Mouse (Mus musculus): ENCODE results near the gene Ifi202b. TPM values are rescaled to one million over a fixed set of nuclear protein-coding genes. Genes with fewer than 3 reads are reported as not detected.
"Not testable (repeated sequence)": the region's sequence is repeated elsewhere in the genome, so short reads cannot be mapped to it uniquely, and the experiment has no call there.

The Ifi202b gene
- polyA plus RNA-seq, 1 experiment from 2014 or later = not detected

- not testable (repeated sequence) for H3K36me3 ChIP-seq (ENCODE audit: control insufficient read depth, insufficient read depth, low read length); H3K4me1 ChIP-seq (ENCODE audit: control insufficient read depth, insufficient read depth, low read length); H3K9me3 ChIP-seq (replicated peaks; ENCODE audit: control insufficient read depth, low read length); H3K27me3 ChIP-seq (ENCODE audit: control insufficient read depth, insufficient read depth, low read length); H3K4me3 ChIP-seq (ENCODE audit: low read depth, low read length); ATAC-seq (replicated peaks; ENCODE audit: insufficient number of reproducible peaks, low FRiP score, low TSS enrichment); H3K4me2 ChIP-seq; H3K9ac ChIP-seq (ENCODE audit: low read depth, low read length); H3K27ac ChIP-seq (ENCODE audit: low read depth, low read length)
- 61% methylated on average over 2 of the region's 3 CpGs for WGBS (ENCODE audit: insufficient replicate concordance)
Observed at GRCm38 (mm10) chr1:173919279-173919678, 63.3 kb downstream of the Ifi202b start.

- ATAC-seq (replicated peaks; ENCODE audit: insufficient number of reproducible peaks, low FRiP score, low TSS enrichment) = no peak
- no peaks in the 10 kb centered on the region for H3K36me3 ChIP-seq (ENCODE audit: control insufficient read depth, insufficient read depth, low read length)
- 77% methylated on average over 2 of the region's 2 CpGs for WGBS (ENCODE audit: insufficient replicate concordance)
- no peak overlapping the region for H3K4me2 ChIP-seq
- no peak overlapping the region for H3K27ac ChIP-seq (ENCODE audit: low read depth, low read length)
- H3K4me1 ChIP-seq (ENCODE audit: control insufficient read depth, insufficient read depth, low read length) = no peaks in the 10 kb centered on the region
- no peak overlapping the region for H3K9ac ChIP-seq (ENCODE audit: low read depth, low read length)
- H3K4me3 ChIP-seq (ENCODE audit: low read depth, low read length) = no peak overlapping the region
- H3K27me3 ChIP-seq (ENCODE audit: control insufficient read depth, insufficient read depth, low read length) = no peaks in the 10 kb centered on the region
- H3K9me3 ChIP-seq (replicated peaks; ENCODE audit: control insufficient read depth, low read length) = no peaks in the 10 kb centered on the region
Observed at GRCm38 (mm10) chr1:173914559-173914958, 68.0 kb downstream of the Ifi202b start.

DNA sequence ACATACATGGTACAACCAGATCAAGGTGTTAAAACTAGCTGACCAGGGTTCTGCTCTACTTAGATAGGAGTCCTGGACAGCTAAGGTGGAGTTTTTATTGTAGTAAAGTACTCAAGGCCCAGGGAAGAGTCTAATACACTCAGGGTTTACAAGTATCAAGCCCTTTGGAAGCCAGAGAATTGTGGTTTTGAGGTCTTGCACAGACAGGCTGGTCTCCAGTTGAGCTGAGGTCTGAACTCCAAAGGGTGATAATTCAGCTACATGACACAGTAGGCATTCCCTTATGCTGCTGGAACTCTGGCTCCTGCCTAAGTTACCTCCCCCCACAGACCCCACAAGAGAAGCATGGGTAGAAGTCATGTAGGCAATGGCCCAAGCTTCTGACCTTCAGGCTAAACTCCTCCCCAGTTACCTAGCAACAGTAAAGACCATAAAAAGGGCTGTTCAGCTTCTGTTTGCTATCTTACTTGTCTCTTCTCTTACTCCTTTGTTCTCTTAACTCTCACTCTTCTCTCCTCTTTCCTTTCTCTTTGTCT is 69.2 kb downstream of the Ifi202b start:
- H3K4me1 ChIP-seq (ENCODE audit: control insufficient read depth, insufficient read depth, low read length); H3K4me2 ChIP-seq; ATAC-seq (replicated peaks; ENCODE audit: insufficient number of reproducible peaks, low FRiP score, low TSS enrichment); H3K27ac ChIP-seq (ENCODE audit: low read depth, low read length); H3K4me3 ChIP-seq (ENCODE audit: low read depth, low read length); H3K36me3 ChIP-seq (ENCODE audit: control insufficient read depth, insufficient read depth, low read length); H3K27me3 ChIP-seq (ENCODE audit: control insufficient read depth, insufficient read depth, low read length); H3K9me3 ChIP-seq (replicated peaks; ENCODE audit: control insufficient read depth, low read length); H3K9ac ChIP-seq (ENCODE audit: low read depth, low read length): not testable (repeated sequence)

Other genes with a start within 250 kb of the Ifi202b start
- gene Ifi207, start 241.0 kb downstream of the Ifi202b start, polyA plus RNA-seq (2014; fragmentation: Nextera tagmentation; extraction: Ambion mirVana) = 0.14 and 0.44 TPM in 2 replicates
- 0.42 and 0.89 TPM in 2 replicates for gene Ifi204, start 215.8 kb downstream of the Ifi202b start, polyA plus RNA-seq (2014; fragmentation: Nextera tagmentation; extraction: Ambion mirVana)
- 3.1 TPM in 2 replicates for gene Ifi211, start 69.7 kb downstream of the Ifi202b start, polyA plus RNA-seq (2014; fragmentation: Nextera tagmentation; extraction: Ambion mirVana)
- gene Mndal, start 40.3 kb downstream of the Ifi202b start, polyA plus RNA-seq (2014; fragmentation: Nextera tagmentation; extraction: Ambion mirVana) = 2.7 and 3.7 TPM in 2 replicates
- 0.31 TPM in 1 of 2 replicates, not detected in the other for gene Ifi203, start 40.1 kb downstream of the Ifi202b start, polyA plus RNA-seq (2014; fragmentation: Nextera tagmentation; extraction: Ambion mirVana)
- gene Ifi205, start 49.1 kb upstream of the Ifi202b start, polyA plus RNA-seq (2014; fragmentation: Nextera tagmentation; extraction: Ambion mirVana) = 2.4 and 3.1 TPM in 2 replicates
- gene Olfr433, start 58.0 kb upstream of the Ifi202b start, polyA plus RNA-seq (2014; fragmentation: Nextera tagmentation; extraction: Ambion mirVana) = 0.08 TPM in 1 of 2 replicates, not detected in the other
- gene Olfr432, start 66.5 kb upstream of the Ifi202b start, polyA plus RNA-seq (2014; fragmentation: Nextera tagmentation; extraction: Ambion mirVana) = not detected in 2 replicates
- gene Olfr430, start 83.9 kb upstream of the Ifi202b start, polyA plus RNA-seq (2014; fragmentation: Nextera tagmentation; extraction: Ambion mirVana) = not detected in 2 replicates
- not detected in 2 replicates for gene Olfr429, start 101.6 kb upstream of the Ifi202b start, polyA plus RNA-seq (2014; fragmentation: Nextera tagmentation; extraction: Ambion mirVana)
- not detected in 2 replicates for gene Olfr427, start 114.1 kb upstream of the Ifi202b start, polyA plus RNA-seq (2014; fragmentation: Nextera tagmentation; extraction: Ambion mirVana)
- not detected in 2 replicates for gene Olfr231, start 138.4 kb upstream of the Ifi202b start, polyA plus RNA-seq (2014; fragmentation: Nextera tagmentation; extraction: Ambion mirVana)
- not detected in 2 replicates for gene Olfr424, start 148.8 kb upstream of the Ifi202b start, polyA plus RNA-seq (2014; fragmentation: Nextera tagmentation; extraction: Ambion mirVana)
- 0.28 and 0.36 TPM in 2 replicates for gene Olfr420, start 172.9 kb upstream of the Ifi202b start, polyA plus RNA-seq (2014; fragmentation: Nextera tagmentation; extraction: Ambion mirVana)
- gene Spta1, start 190.0 kb upstream of the Ifi202b start, polyA plus RNA-seq (2014; fragmentation: Nextera tagmentation; extraction: Ambion mirVana) = 9.3 and 11.2 TPM in 2 replicates